In the genomic region with DNA sequence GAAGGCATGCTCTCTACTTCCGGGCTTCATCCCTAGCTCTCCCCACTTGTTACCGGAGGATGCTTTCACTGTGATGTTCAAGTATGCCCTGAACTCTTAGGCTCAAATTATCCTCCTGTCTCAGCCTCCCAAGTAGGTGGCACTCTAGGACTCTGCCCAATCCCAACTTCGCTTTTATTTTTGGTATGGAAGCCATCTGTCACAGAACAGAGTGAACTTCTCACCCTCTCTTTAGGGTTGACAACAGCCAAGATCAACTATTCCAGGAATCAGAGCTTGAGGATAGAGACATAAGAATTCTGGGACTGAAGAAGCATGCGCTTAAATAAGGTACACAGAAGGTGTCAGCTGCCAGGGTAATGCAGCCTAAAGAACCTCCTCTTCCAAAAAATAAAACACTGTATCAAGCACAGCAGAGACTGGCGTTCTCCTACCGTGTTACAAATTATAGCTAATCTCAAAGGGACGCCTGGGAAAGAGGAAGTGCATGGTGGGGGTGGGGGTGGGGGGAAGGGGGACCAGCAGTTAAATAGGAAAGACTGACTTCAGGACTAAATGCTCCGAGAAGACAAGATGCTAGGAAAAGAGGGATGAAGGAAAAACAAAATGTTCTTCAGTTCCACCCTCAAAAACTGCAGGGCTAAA, we compare ENCODE assay signal across 9 mouse cellular contexts. TPM values are rescaled to one million over a fixed set of nuclear protein-coding genes. Genes with fewer than 3 reads are reported as not detected.
DNase-seq lines count a peak whose midpoint lies in the region; ATAC-seq and TF ChIP-seq lines count a peak whose summit lies in the region.
"Had no signal": no experiment of that assay in that cellular context is flagged by ENCODE, and none has a peak within 500 bp of the region (broad histone marks: within the 10 kb centered on the region; RNA-seq: fewer than 3 reads in every experiment).

No protein-coding gene starts in this region.

- H3K9me3 ChIP-seq in forebrain, embryonic 14.5 days (replicated peaks; ENCODE audit: control insufficient read depth, low read length) = no peaks in the 10 kb centered on the region
- no peaks in the 10 kb centered on the region for H3K9me3 ChIP-seq in liver, embryonic 12.5 days (replicated peaks)

- H3K27ac ChIP-seq in forebrain, embryonic 14.5 days (ENCODE audit: low read depth, low read length) = no peak overlapping the region
- peak overlapping the region; percentile 90 for H3K27ac ChIP-seq in liver, embryonic 12.5 days

- 57% methylated on average over 8 of the region's 8 CpGs for WGBS in forebrain, embryonic 14.5 days
- 25% methylated on average over 8 of the region's 8 CpGs for WGBS in liver, embryonic 12.5 days (ENCODE audit: insufficient replicate concordance)

- no peak for TF ChIP-seq CTCF in C2C12 (IDR thresholded peaks at IDR 0.05; ENCODE audit: control insufficient read depth, insufficient read depth, insufficient read length)

- H3K79me3 ChIP-seq in C2C12 (ENCODE audit: low read depth) = peaks cover 3% of the 10 kb centered on the region

- peak overlapping the region; percentile 87 for H3K9ac ChIP-seq in forebrain, embryonic 14.5 days (ENCODE audit: low read length)
- H3K9ac ChIP-seq in liver, embryonic 12.5 days = peak overlapping the region; percentile 86

- peak overlapping the region; percentile 75 for H3K4me3 ChIP-seq in C2C12 (ENCODE audit: insufficient read depth, poor library complexity, severe bottlenecking)
- H3K4me3 ChIP-seq in forebrain, embryonic 14.5 days (ENCODE audit: low read depth, low read length) = peak overlapping the region; percentile 89
- H3K4me3 ChIP-seq in liver, embryonic 12.5 days = peak overlapping the region; percentile 76

- peak overlapping the region; percentile 98 for H3K4me2 ChIP-seq in forebrain, embryonic 14.5 days (ENCODE audit: low read length)
- peak overlapping the region; percentile 90 for H3K4me2 ChIP-seq in liver, embryonic 12.5 days

- DNase-seq in frontal cortex, postnatal 10 days (ENCODE audit: low spot score in 2 of 2) = no peak
- DNase-seq in forebrain, embryonic 14.5 days (ENCODE audit: low spot score) = no peak
- no peak for DNase-seq in adrenal gland, adult 18-20 months (ENCODE audit: low spot score in 2 of 2)
- DNase-seq in left cerebral cortex, adult 18-20 months (ENCODE audit: low spot score in 2 of 2) = no peak
- DNase-seq in adrenal gland, adult 2 months = no peak

- no peaks in the 10 kb centered on the region for H3K27me3 ChIP-seq in C2C12 (ENCODE audit: control insufficient read depth, insufficient read depth, insufficient read length)
- no peaks in the 10 kb centered on the region for H3K27me3 ChIP-seq in forebrain, embryonic 14.5 days (replicated peaks; ENCODE audit: control insufficient read depth, insufficient read depth, low read length)
- H3K27me3 ChIP-seq in liver, embryonic 12.5 days (replicated peaks) = no peaks in the 10 kb centered on the region

- peaks cover 33% of the 10 kb centered on the region for H3K79me2 ChIP-seq in C2C12 (ENCODE audit: control insufficient read depth, insufficient read depth)

- H3K4me1 ChIP-seq in forebrain, embryonic 14.5 days (ENCODE audit: control insufficient read depth, insufficient read depth, low read length) = peaks cover 37% of the 10 kb centered on the region
- H3K4me1 ChIP-seq in liver, embryonic 12.5 days = peaks cover 49% of the 10 kb centered on the region

- H3K36me3 ChIP-seq in C2C12 (ENCODE audit: control insufficient read depth, insufficient read depth) = peaks cover 23% of the 10 kb centered on the region
- peaks cover 40% of the 10 kb centered on the region for H3K36me3 ChIP-seq in forebrain, embryonic 14.5 days (ENCODE audit: control insufficient read depth, insufficient read depth, low read length)
- H3K36me3 ChIP-seq in liver, embryonic 12.5 days = peaks cover 47% of the 10 kb centered on the region

- ATAC-seq in frontal cortex, adult (ENCODE audit: low TSS enrichment) = peak; percentile 49; the same call in 1 of the 2 replicates
- no peak for ATAC-seq in forebrain, embryonic 14.5 days
- no peak for ATAC-seq in liver, embryonic 12.5 days

- H3ac ChIP-seq in C2C12 (ENCODE audit: control insufficient read depth, insufficient read length, low read depth) = peak overlapping the region; percentile 99

TF ChIP-seq in C2C12, 6 proteins besides CTCF, POLR2A, EP300 and RAD21:
- no peak for TF ChIP-seq MYOD1 (IDR thresholded peaks at IDR 0.05; ENCODE audit: control insufficient read depth, insufficient read length, low read depth)

RNA-seq across cellular contexts. Expression of gene Rgp1, which starts 1.2 kb away (rescaled TPM):
- 22.6 TPM for polyA plus RNA-seq in C2C12 (2012; fragmentation: generic; extraction: Trizol)
- polyA plus RNA-seq in forebrain, embryonic 14.5 days (2014; fragmentation: Nextera tagmentation; extraction: Ambion mirVana) = 10.4 and 22.2 TPM in 2 replicates
- polyA plus RNA-seq in liver, embryonic 12.5 days (2016; fragmentation: Nextera tagmentation; extraction: Ambion mirVana) = 17.4 and 18.0 TPM in 2 replicates
- 10 to 100 TPM; 40.7 to 48.7 TPM for total RNA-seq in adrenal gland, adult 18-20 months (2021)
- total RNA-seq in left cerebral cortex, adult 18-20 months (2021) = 10 to 100 TPM; 44.8 to 50.1 TPM
- 10 to 100 TPM; 47.1 to 50.7 TPM for total RNA-seq in adrenal gland, adult 2 months (2021)
- polyA plus RNA-seq in adrenal gland, adult 2 months (2012; rRNA removed) = 50.1 and 57.4 TPM in 2 replicates

RNA-seq across cellular contexts. Expression of gene Gba2, which starts 1.3 kb away (rescaled TPM):
- polyA plus RNA-seq in C2C12 (2012; fragmentation: generic; extraction: Trizol) = 6.0 TPM
- 39.2 and 42.3 TPM in 2 replicates for polyA plus RNA-seq in forebrain, embryonic 14.5 days (2014; fragmentation: Nextera tagmentation; extraction: Ambion mirVana)
- polyA plus RNA-seq in liver, embryonic 12.5 days (2016; fragmentation: Nextera tagmentation; extraction: Ambion mirVana) = 23.5 and 23.6 TPM in 2 replicates
- 1 to 10 TPM; 8.2 to 8.3 TPM for total RNA-seq in adrenal gland, adult 18-20 months (2021)
- 10 to 100 TPM; 62.1 to 64.2 TPM for total RNA-seq in left cerebral cortex, adult 18-20 months (2021)
- 10 to 100 TPM in 1 of 2 experiments, 1 to 10 TPM in 1; 6.8 to 13.0 TPM for total RNA-seq in adrenal gland, adult 2 months (2021)
- 13.4 and 13.9 TPM in 2 replicates for polyA plus RNA-seq in adrenal gland, adult 2 months (2012; rRNA removed)

RNA-seq across cellular contexts. Expression of gene Msmp, which starts 6.9 kb away (rescaled TPM):
- not detected for polyA plus RNA-seq in C2C12 (2012; fragmentation: generic; extraction: Trizol)
- polyA plus RNA-seq in forebrain, embryonic 14.5 days (2014; fragmentation: Nextera tagmentation; extraction: Ambion mirVana) = 0.37 TPM in 1 of 2 replicates, not detected in the other
- 1.1 TPM in 1 of 2 replicates, not detected in the other for polyA plus RNA-seq in liver, embryonic 12.5 days (2016; fragmentation: Nextera tagmentation; extraction: Ambion mirVana)
- total RNA-seq in adrenal gland, adult 18-20 months (2021) = under 1 TPM; 0.70 to 0.73 TPM
- not detected for total RNA-seq in left cerebral cortex, adult 18-20 months (2021)
- 1 to 10 TPM; 1.2 to 3.0 TPM for total RNA-seq in adrenal gland, adult 2 months (2021)
- 0.94 and 1.5 TPM in 2 replicates for polyA plus RNA-seq in adrenal gland, adult 2 months (2012; rRNA removed)
- total RNA-seq: neutrophil, adult 5-6 weeks had no signal

RNA-seq across cellular contexts. Expression of gene Tln1, which starts 14.9 kb away (rescaled TPM):
- 158 TPM for polyA plus RNA-seq in C2C12 (2012; fragmentation: generic; extraction: Trizol)
- polyA plus RNA-seq in forebrain, embryonic 14.5 days (2014; fragmentation: Nextera tagmentation; extraction: Ambion mirVana) = 50.1 and 50.4 TPM in 2 replicates
- polyA plus RNA-seq in liver, embryonic 12.5 days (2016; fragmentation: Nextera tagmentation; extraction: Ambion mirVana) = 73.3 and 75.5 TPM in 2 replicates
- 100 to 1,000 TPM; 167 to 208 TPM for total RNA-seq in adrenal gland, adult 18-20 months (2021)
- 10 to 100 TPM; 51.7 to 51.8 TPM for total RNA-seq in left cerebral cortex, adult 18-20 months (2021)
- total RNA-seq in adrenal gland, adult 2 months (2021) = 100 to 1,000 TPM; 167 to 207 TPM
- polyA plus RNA-seq in adrenal gland, adult 2 months (2012; rRNA removed) = 132 and 174 TPM in 2 replicates

RNA-seq across cellular contexts. Expression of gene Creb3, which starts 15.2 kb away (rescaled TPM):
- polyA plus RNA-seq in C2C12 (2012; fragmentation: generic; extraction: Trizol) = 52.4 TPM
- 88.3 and 88.4 TPM in 2 replicates for polyA plus RNA-seq in forebrain, embryonic 14.5 days (2014; fragmentation: Nextera tagmentation; extraction: Ambion mirVana)
- polyA plus RNA-seq in liver, embryonic 12.5 days (2016; fragmentation: Nextera tagmentation; extraction: Ambion mirVana) = 17.9 and 19.7 TPM in 2 replicates
- total RNA-seq in adrenal gland, adult 18-20 months (2021) = 100 to 1,000 TPM in 1 of 2 experiments, 10 to 100 TPM in 1; 95.8 to 144 TPM
- total RNA-seq in left cerebral cortex, adult 18-20 months (2021) = 10 to 100 TPM; 78.1 to 80.9 TPM
- 100 to 1,000 TPM; 123 to 178 TPM for total RNA-seq in adrenal gland, adult 2 months (2021)
- 178 and 207 TPM in 2 replicates for polyA plus RNA-seq in adrenal gland, adult 2 months (2012; rRNA removed)
